Mouse (Mus musculus) heart, adult 2 months (tissue): ENCODE measurements around the gene Sdhaf3.

Source experiments
- CTCF ChIP-seq: fragments of 200-600 bp; IDR thresholded peaks from 2 replicates; pipeline ENCODE4 v1.8.1; 2022; ENCODE audit warnings: antibody characterized with exemption, mild to moderate bottlenecking, moderate library complexity
- EP300 ChIP-seq: fragments of 200-500 bp; IDR thresholded peaks from 2 replicates; pipeline ENCODE4 v1.6.1; 2011; ENCODE audit warnings: low read depth, low read length, control low read depth; ENCODE audit not compliant: insufficient read depth
- POLR2A ChIP-seq: fragments of 200-500 bp; IDR thresholded peaks from 2 replicates; pipeline ENCODE4 v1.6.1; 2011; ENCODE audit warnings: mild to moderate bottlenecking, low read depth, low read length, control low read depth; ENCODE audit not compliant: insufficient read depth

- no peak for TF ChIP-seq CTCF
- no peak for TF ChIP-seq POLR2A
- no peak for TF ChIP-seq EP300
Observed at GRCm38 (mm10) chr6:6947650-6948049, 8.2 kb upstream of the Sdhaf3 start.
